Mouse (Mus musculus): ENCODE data around the gene Srl. TPM values are rescaled to one million over a fixed set of nuclear protein-coding genes. Genes with fewer than 3 reads are reported as not detected.

Gene Srl
- total and polyA plus RNA-seq, 3 experiments, result 44.6 to 88.8 (median 71.3) TPM

GRCm38 (mm10) chr16:4495861-4496260, 45.8 kb downstream of the Srl start:
- TF ChIP-seq MAX (IDR thresholded peaks at IDR 0.05; ENCODE audit: low read length) (no peak), EP300 (IDR thresholded peaks at IDR 0.05; ENCODE audit: low read length) (no peak), POLR2A (IDR thresholded peaks at IDR 0.05; ENCODE audit: low read depth, low read length) (no peak), SIN3A (IDR thresholded peaks at IDR 0.05; ENCODE audit: low read length) (no peak), ELF1 (IDR thresholded peaks at IDR 0.05; ENCODE audit: low read depth, low read length) (no peak), RAD21 (IDR thresholded peaks at IDR 0.05; ENCODE audit: low read depth, low read length) (no peak), POLR2AphosphoS2 (IDR thresholded peaks at IDR 0.05; ENCODE audit: low read depth, low read length) (no peak), NELFE (IDR thresholded peaks at IDR 0.05; ENCODE audit: low read depth, low read length) (no peak), PAX5 (IDR thresholded peaks at IDR 0.05; ENCODE audit: low read length) (no peak), TBP (conservative IDR thresholded peaks at IDR 0.05; ENCODE audit: low read depth, low read length) (no peak), CHD2 (IDR thresholded peaks at IDR 0.05; ENCODE audit: low read length) (no peak), MAZ (IDR thresholded peaks at IDR 0.05; ENCODE audit: low read depth, low read length) (no peak), MYC (IDR thresholded peaks at IDR 0.05; ENCODE audit: low read depth, low read length) (no peak), MXI1 (IDR thresholded peaks at IDR 0.05; ENCODE audit: low read depth, low read length) (no peak), ZNF384 (IDR thresholded peaks at IDR 0.05; ENCODE audit: low read depth, low read length) (no peak)
- Histone ChIP-seq H3K9ac (ENCODE audit: insufficient read depth, low read depth) (no peak overlapping the region), H3K4me1 (ENCODE audit: control insufficient read depth in 1 of 2, insufficient read depth in 2 of 2) (peaks cover 37 to 78% of the 10 kb centered on the region in 2 experiments), H3K4me2 (ENCODE audit: insufficient read depth, low read depth, poor library complexity, severe bottlenecking) (no peak overlapping the region), H3K36me3 (replicated peaks in 1 of 2; ENCODE audit: control insufficient read depth in 1 of 2, insufficient read depth in 1 of 2, low read length in 1 of 2) (peaks cover 6 to 42% of the 10 kb centered on the region in 2 experiments), H3K27me3 (replicated peaks) (no peaks in the 10 kb centered on the region), H3K9me3 (replicated peaks; ENCODE audit: low read length) (no peaks in the 10 kb centered on the region), H3K4me3 (replicated peaks in 1 of 3; ENCODE audit: low read depth in 2 of 3, low read length in 2 of 3, poor library complexity in 1 of 3) (peak overlapping the region in 1 of 3 experiments; percentile 49), H3K79me2 (replicated peaks; ENCODE audit: control insufficient read depth, extremely low read depth, insufficient read depth, poor library complexity, severe bottlenecking) (no peaks in the 10 kb centered on the region), H3K27ac (ENCODE audit: insufficient read depth, low read depth) (no peak overlapping the region; the same call in 1 of the 2 replicates)
- dilution Hi-C loops (cut with MboI; ENCODE audit: extremely low pct_ligation_motif_present, extremely low pct_unique_long_range_greater_than_20kb, low sequenced_read_pairs), result no loop called here
- in situ Hi-C loops (cut with MboI; ENCODE audit: low pct_ligation_motif_present, low pct_unique_long_range_greater_than_20kb, low sequenced_read_pairs), result loop anchor here (5.0 kb wide), 1 partner anchor 41 kb away; no protein-coding TSS in a partner anchor
- no peak for DNase-seq (ENCODE audit: extremely low read depth)

- DNase-seq (ENCODE audit: extremely low read depth), result no peak
- Histone ChIP-seq H3K4me2 (ENCODE audit: insufficient read depth, low read depth, poor library complexity, severe bottlenecking) (no peak overlapping the region), H3K36me3 (replicated peaks in 1 of 2; ENCODE audit: control insufficient read depth in 1 of 2, insufficient read depth in 1 of 2, low read length in 1 of 2) (peaks cover 6 to 68% of the 10 kb centered on the region in 2 experiments), H3K27ac (ENCODE audit: insufficient read depth, low read depth) (no peak overlapping the region), H3K27me3 (replicated peaks) (no peaks in the 10 kb centered on the region), H3K4me3 (replicated peaks in 1 of 3; ENCODE audit: low read depth in 2 of 3, low read length in 2 of 3, poor library complexity in 1 of 3) (no peak overlapping the region), H3K4me1 (ENCODE audit: control insufficient read depth in 1 of 2, insufficient read depth in 2 of 2) (peaks cover 21 to 72% of the 10 kb centered on the region in 2 experiments), H3K9ac (ENCODE audit: insufficient read depth, low read depth) (no peak overlapping the region), H3K9me3 (replicated peaks; ENCODE audit: low read length) (no peaks in the 10 kb centered on the region), H3K79me2 (replicated peaks; ENCODE audit: control insufficient read depth, extremely low read depth, insufficient read depth, poor library complexity, severe bottlenecking) (no peaks in the 10 kb centered on the region)
- in situ Hi-C loops (cut with MboI; ENCODE audit: low pct_ligation_motif_present, low pct_unique_long_range_greater_than_20kb, low sequenced_read_pairs), result no loop called here
- TF ChIP-seq MXI1 (IDR thresholded peaks at IDR 0.05; ENCODE audit: low read depth, low read length) (no peak), ELF1 (IDR thresholded peaks at IDR 0.05; ENCODE audit: low read depth, low read length) (no peak), BHLHE40 (IDR thresholded peaks at IDR 0.05; ENCODE audit: low read depth, low read length) (no peak), SMC3 (IDR thresholded peaks at IDR 0.05; ENCODE audit: low read depth, low read length) (peak; percentile 53), RAD21 (IDR thresholded peaks at IDR 0.05; ENCODE audit: low read depth, low read length) (peak; percentile 62), ZMIZ1 (IDR thresholded peaks at IDR 0.05; ENCODE audit: low read depth, low read length) (no peak), CTCF (conservative IDR thresholded peaks at IDR 0.05 in 1 of 2, IDR thresholded peaks at IDR 0.05 in 1 of 2; ENCODE audit: low read depth in 2 of 2, low read length in 2 of 2) (peak in 1 of 2 experiments; percentile 62; a peak in 2 of 4 replicates), ZC3H11A (IDR thresholded peaks at IDR 0.05; ENCODE audit: low read depth, low read length) (no peak), ZKSCAN1 (IDR thresholded peaks at IDR 0.05; ENCODE audit: borderline replicate concordance, low read depth, low read length) (no peak)
- dilution Hi-C loops (cut with MboI; ENCODE audit: extremely low pct_ligation_motif_present, extremely low pct_unique_long_range_greater_than_20kb, low sequenced_read_pairs), result no loop called here
Measured at GRCm38 (mm10) chr16:4492777-4493563, 48.6 kb downstream of the Srl start.
